Mouse (Mus musculus) neural tube, embryonic 12.5 days (tissue): Measurements from ENCODE around the gene Crot. TPM values are rescaled to one million over a fixed set of nuclear protein-coding genes. Genes with fewer than 3 reads are reported as not detected.

Experiments used
- ATAC-seq: fragments of 200-750 bp; cut with Nextera tagmentation; 2 replicates; pipeline ENCODE4 v1.8.0; 2017; ENCODE audit warnings: low read depth, mild to moderate bottlenecking, moderate TSS enrichment, moderate library complexity; ENCODE audit not compliant: low FRiP score
- H3K27ac ChIP-seq: fragments of 300-500 bp; sonication (generic); 2 replicates; pipeline ENCODE4 v1.5.1; 2016
- H3K27me3 ChIP-seq: fragments of 300-500 bp; sonication (generic); replicated peaks from 2 replicates; pipeline ENCODE4 v1.6.1; 2016; ENCODE audit warnings: mild to moderate bottlenecking
- H3K36me3 ChIP-seq: fragments of 300-500 bp; sonication (generic); 2 replicates; pipeline ENCODE4 v1.6.1; 2016; ENCODE audit warnings: mild to moderate bottlenecking
- H3K4me1 ChIP-seq: fragments of 300-500 bp; sonication (generic); 2 replicates; pipeline ENCODE4 v1.6.1; 2016
- H3K4me2 ChIP-seq: fragments of 300-500 bp; sonication (generic); replicated peaks from 2 replicates; pipeline ENCODE4 v1.6.1; 2016; ENCODE audit warnings: mild to moderate bottlenecking
- H3K4me3 ChIP-seq: fragments of 300-500 bp; sonication (generic); 2 replicates; pipeline ENCODE4 v1.5.1; 2016
- H3K9ac ChIP-seq: fragments of 300-500 bp; sonication (generic); 2 replicates; pipeline ENCODE4 v1.6.1; 2016; ENCODE audit warnings: mild to moderate bottlenecking
- H3K9me3 ChIP-seq: fragments of 300-500 bp; sonication (generic); 2 replicates; pipeline ENCODE4 v1.6.1; 2016; ENCODE audit warnings: mild to moderate bottlenecking
- WGBS: fragments of 180-500 bp; shearing (Covaris S2); methylation state at CpG from one replicate; pipeline ENCODE4 v1.1.7; 2016; 5-methylcytosine and 5-hydroxymethylcytosine counted together
- polyA plus RNA-seq: library from polyadenylated mRNA; unstranded; fragments of >200 nt; fragmentation: Nextera tagmentation; extraction: Ambion mirVana; gene quantifications from 2 replicates; pipeline ENCODE4 v1.2.1, GENCODE M21; 2016

Crot gene
- polyA plus RNA-seq, 1 experiment from 2014 or later: 33.1 TPM

DNA sequence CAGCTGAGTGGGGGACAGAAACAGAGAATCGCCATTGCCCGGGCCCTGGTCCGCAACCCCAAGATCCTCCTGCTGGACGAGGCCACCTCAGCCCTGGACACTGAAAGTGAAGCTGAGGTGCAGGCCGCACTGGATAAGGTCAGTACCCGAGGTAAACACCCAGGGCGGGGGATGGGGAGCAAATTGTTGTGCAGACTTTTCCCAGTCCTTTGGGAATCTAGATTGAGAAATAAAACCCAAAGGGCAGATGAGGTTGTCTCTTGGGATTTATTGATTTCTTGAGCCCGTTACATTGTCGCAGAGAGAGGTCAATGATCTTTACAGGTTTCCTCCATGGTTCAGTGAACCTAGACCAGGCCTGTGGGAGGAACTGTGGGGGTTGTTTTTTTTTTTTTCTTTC, 68.7 kb downstream of the Crot start:
- Histone ChIP-seq H3K36me3 (no peaks in the 10 kb centered on the region), H3K9me3 (0 out of 2 replicates have a peak, but pooled peaks cover 4% of the 10 kb centered on the region), H3K4me2 (no peak overlapping the region), H3K4me1 (no peaks in the 10 kb centered on the region), H3K9ac (no peak overlapping the region), H3K4me3 (no peak overlapping the region), H3K27me3 (no peaks in the 10 kb centered on the region), H3K27ac (no peak overlapping the region)
- 84% methylated on average over 9 of the region's 9 CpGs for WGBS
- ATAC-seq: no peak

DNA sequence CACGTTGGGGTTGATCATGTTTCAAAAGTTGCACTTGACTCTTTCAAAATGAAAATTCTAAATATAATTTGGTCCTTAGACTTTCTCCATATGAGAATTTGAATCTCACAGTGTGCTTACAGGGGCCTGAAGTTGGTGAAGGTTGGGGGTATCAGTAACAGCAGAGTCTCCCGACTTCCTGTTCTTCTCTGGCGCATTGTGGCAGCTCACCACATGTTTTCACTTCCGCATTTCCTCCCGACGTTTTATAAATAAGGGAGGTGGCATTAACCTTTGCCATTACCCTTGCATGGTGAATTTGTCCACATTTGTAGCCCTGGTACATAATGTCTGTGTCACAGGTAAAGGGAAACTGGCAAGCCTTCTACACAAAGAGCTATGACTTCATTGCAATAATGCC, 80.1 kb downstream of the Crot start:
- Histone ChIP-seq H3K9ac (no peak overlapping the region), H3K36me3 (no peaks in the 10 kb centered on the region), H3K4me3 (no peak overlapping the region), H3K9me3 (no peaks in the 10 kb centered on the region), H3K27me3 (no peaks in the 10 kb centered on the region), H3K27ac (no peak overlapping the region), H3K4me2 (no peak overlapping the region), H3K4me1 (no peaks in the 10 kb centered on the region)
- 79% methylated on average over 6 of the region's 6 CpGs for WGBS
- no peak for ATAC-seq

DNA sequence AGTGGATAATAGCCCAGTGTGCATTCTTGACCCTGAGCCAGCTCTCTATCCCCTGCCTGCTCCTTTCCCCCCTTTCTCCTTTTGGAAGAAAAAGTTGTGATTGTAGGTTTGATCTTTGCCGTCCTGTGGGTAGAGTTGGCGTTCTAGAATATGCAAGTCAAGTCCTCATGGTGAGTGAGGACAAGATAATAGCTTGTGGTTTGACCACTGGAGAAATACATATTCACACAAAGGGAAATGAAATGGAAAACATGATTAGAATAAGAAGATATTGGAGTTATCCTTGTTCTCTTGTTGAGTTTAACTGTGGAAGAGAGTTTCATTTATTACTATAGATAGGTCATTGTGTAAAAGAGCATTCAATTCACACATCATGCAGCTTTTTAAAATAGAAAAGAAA, 80.7 kb downstream of the Crot start:
- no peak overlapping the region for H3K4me3 ChIP-seq
- WGBS: 89% methylated on average over 2 of the region's 2 CpGs
- H3K27ac ChIP-seq: no peak overlapping the region
- no peak for ATAC-seq
- H3K4me1 ChIP-seq: no peaks in the 10 kb centered on the region
- no peaks in the 10 kb centered on the region for H3K36me3 ChIP-seq
- no peaks in the 10 kb centered on the region for H3K27me3 ChIP-seq
- H3K4me2 ChIP-seq: no peak overlapping the region
- H3K9ac ChIP-seq: no peak overlapping the region
- no peaks in the 10 kb centered on the region for H3K9me3 ChIP-seq

Other genes with a start within 250 kb of the Crot start
- 0.74 and 0.89 TPM in 2 replicates for gene Abcb1b, start 199.2 kb downstream of the Crot start, polyA plus RNA-seq
- 0.98 and 1.0 TPM in 2 replicates for gene Abcb4, start 103.6 kb downstream of the Crot start, polyA plus RNA-seq
- gene Tmem243, start 103.3 kb upstream of the Crot start, polyA plus RNA-seq: 19.2 and 21.0 TPM in 2 replicates
- gene Dmtf1, start 164.5 kb upstream of the Crot start, polyA plus RNA-seq: 71.9 and 73.6 TPM in 2 replicates